Mouse (Mus musculus) thymus, adult 2 months (tissue): Measurements from ENCODE around the gene Snrpg.

Source experiments
- CTCF ChIP-seq: fragments of 200-500 bp; IDR thresholded peaks from 2 replicates; pipeline ENCODE4 v1.5.1; 2012; ENCODE audit warnings: mild to moderate bottlenecking, control low read depth, low read length, moderate library complexity, borderline replicate concordance; ENCODE audit not compliant: control insufficient read depth, poor library complexity, insufficient read depth; ENCODE audit errors: extremely low read depth
- POLR2A ChIP-seq: fragments of 200-500 bp; IDR thresholded peaks from 2 replicates; pipeline ENCODE4 v1.6.1; 2012; ENCODE audit warnings: mild to moderate bottlenecking, low read length, control low read depth, moderate library complexity; ENCODE audit not compliant: control insufficient read depth, poor library complexity, insufficient read depth; ENCODE audit errors: extremely low read depth

DNA sequence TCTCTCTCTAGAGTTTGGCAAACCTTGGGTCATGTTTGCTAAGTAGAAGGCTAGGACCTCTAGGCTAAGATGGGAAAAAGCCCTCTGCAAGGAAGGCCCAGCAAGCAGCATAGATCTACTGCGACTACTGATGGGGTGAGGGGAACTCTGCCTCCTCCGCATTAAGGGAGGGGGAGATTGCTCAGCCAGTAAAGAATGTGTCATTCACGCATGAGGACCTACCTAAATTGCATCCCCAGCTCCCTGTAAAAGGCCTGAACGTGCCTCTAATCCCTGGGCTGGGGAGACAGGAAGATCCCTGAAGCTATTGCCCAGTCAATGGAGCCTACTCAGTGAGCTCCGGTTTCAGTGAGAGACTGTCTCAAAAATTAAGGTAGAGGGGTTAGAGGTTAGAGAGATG, 35.2 kb upstream of the Snrpg start:
- no peak for TF ChIP-seq CTCF
- no peak for TF ChIP-seq POLR2A
